Mouse (Mus musculus) hindbrain, embryonic 13.5 days (tissue): ENCODE measurements around the gene Rras. TPM values are rescaled to one million over a fixed set of nuclear protein-coding genes. Genes with fewer than 3 reads are reported as not detected.

Experiments
- ATAC-seq: fragments of 200-750 bp; cut with Nextera tagmentation; 2 replicates; pipeline ENCODE4 v1.8.0; 2017; ENCODE audit warnings: moderate TSS enrichment; ENCODE audit not compliant: low FRiP score
- H3K27ac ChIP-seq: fragments of 300-500 bp; sonication (generic); 2 replicates; pipeline ENCODE4 v1.5.1; 2015; ENCODE audit warnings: inconsistent platforms, mild to moderate bottlenecking, moderate library complexity
- H3K27me3 ChIP-seq: fragments of 300-500 bp; sonication (generic); 2 replicates; pipeline ENCODE4 v1.6.1; 2015; ENCODE audit warnings: mild to moderate bottlenecking, inconsistent platforms
- H3K36me3 ChIP-seq: fragments of 300-500 bp; sonication (generic); 2 replicates; pipeline ENCODE4 v1.6.1; 2015; ENCODE audit warnings: mild to moderate bottlenecking, inconsistent platforms
- H3K4me1 ChIP-seq: fragments of 300-500 bp; sonication (generic); replicated peaks from 2 replicates; pipeline ENCODE4 v1.6.1; 2015; ENCODE audit warnings: inconsistent platforms
- H3K4me2 ChIP-seq: fragments of 300-500 bp; sonication (generic); 2 replicates; pipeline ENCODE4 v1.6.1; 2015; ENCODE audit warnings: inconsistent platforms, mild to moderate bottlenecking, moderate library complexity
- H3K4me3 ChIP-seq: fragments of 300-500 bp; sonication (generic); 2 replicates; pipeline ENCODE4 v1.5.1; 2015; ENCODE audit warnings: mild to moderate bottlenecking, inconsistent platforms
- H3K9ac ChIP-seq: fragments of 300-500 bp; sonication (generic); 2 replicates; pipeline ENCODE4 v1.6.1; 2015; ENCODE audit warnings: mild to moderate bottlenecking, inconsistent platforms
- H3K9me3 ChIP-seq: fragments of 300-500 bp; sonication (generic); 2 replicates; pipeline ENCODE4 v1.6.1; 2016; ENCODE audit warnings: inconsistent platforms
- WGBS: fragments of 180-500 bp; shearing (Covaris S2); methylation state at CpG from one replicate; pipeline ENCODE4 v1.1.7; 2015; 5-methylcytosine and 5-hydroxymethylcytosine counted together
- polyA plus RNA-seq: library from polyadenylated mRNA; unstranded; fragments of >200 nt; fragmentation: Nextera tagmentation; extraction: Ambion mirVana; gene quantifications from 2 replicates; pipeline ENCODE4 v1.2.1, GENCODE M21; 2015

Gene Rras
- polyA plus RNA-seq, 1 experiment from 2014 or later: 15.4 TPM

DNA sequence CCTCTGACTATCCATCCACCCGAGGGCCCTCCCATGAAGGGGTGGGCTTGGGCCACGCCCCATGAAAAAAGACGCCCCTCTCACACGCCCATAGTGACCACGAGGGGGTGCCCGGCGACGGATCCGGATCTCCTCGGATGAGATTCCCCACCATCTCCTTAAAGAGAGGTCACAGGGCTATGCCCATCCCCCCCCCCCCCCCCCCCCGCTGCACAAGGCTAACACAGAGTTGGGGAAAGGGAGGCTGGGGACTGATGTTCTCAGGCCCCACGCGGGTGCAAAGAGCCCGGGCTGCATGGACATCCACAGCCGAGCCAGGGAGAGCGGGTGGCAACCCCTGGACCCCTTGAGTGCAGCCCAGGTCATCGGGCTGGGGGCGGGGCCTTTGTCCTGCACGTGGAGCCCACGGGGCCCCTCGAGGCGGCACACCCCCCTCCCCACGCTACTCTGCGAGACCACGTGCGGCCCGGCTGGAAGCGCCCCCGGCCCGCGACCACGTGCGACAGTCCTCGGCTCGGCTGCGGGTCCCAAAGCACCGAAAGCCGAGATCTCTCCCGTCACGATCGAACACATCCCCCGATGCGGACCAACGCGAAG lies 32.1 kb upstream of the Rras start:
- H3K4me3 ChIP-seq: peak overlapping the region; percentile 94
- H3K4me2 ChIP-seq: peak overlapping the region; percentile 73
- H3K9ac ChIP-seq: peak overlapping the region; percentile 98
- peaks cover 24% of the 10 kb centered on the region for H3K36me3 ChIP-seq
- WGBS: under 1% methylated on average over 44 of the region's 45 CpGs
- ATAC-seq: no peak; the same call in 1 of the 2 replicates
- H3K9me3 ChIP-seq: no peaks in the 10 kb centered on the region
- H3K4me1 ChIP-seq: peaks cover 48% of the 10 kb centered on the region
- H3K27me3 ChIP-seq: no peaks in the 10 kb centered on the region
- H3K27ac ChIP-seq: peak overlapping the region; percentile 97

DNA sequence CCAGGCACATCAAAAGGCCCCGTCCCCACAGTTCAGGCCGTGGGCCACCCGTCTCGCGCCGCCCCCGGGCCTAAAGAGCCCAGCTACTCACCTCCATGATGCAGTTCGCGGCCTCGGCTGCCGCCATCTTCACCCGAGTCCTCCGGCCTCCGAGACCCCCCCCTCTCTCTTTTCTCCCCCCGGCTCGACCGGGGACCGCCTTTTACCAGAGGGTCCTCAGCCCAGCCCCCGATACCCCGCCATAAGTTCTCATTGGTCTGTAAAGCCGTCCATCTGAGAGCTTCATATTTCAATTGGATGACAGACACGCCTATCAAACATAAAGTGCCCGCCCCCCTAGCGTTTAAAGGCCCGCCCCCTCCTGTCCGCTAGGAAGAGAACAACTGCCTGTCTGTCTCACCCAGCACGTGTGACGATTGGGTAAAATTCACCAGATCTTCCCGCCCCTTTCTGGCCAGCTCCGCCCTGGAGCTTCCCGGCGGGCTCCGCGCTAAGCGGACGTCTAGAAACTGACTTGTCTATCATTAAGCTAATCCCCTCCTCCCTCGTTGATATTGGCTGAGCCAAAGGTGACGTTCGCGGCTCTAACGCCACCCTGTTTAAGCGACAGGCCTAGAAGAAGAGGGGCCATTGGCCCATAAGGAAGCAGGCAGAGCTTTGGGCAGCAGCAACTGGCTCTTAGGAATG lies 31.4 kb upstream of the Rras start, which contains the start of gene Prmt1:
Gene Prmt1 (minus strand): TSS at position 377 of the 687 bp plus-strand sequence.
- peak; percentile 97 for ATAC-seq
- WGBS: under 1% methylated on average over 42 of the region's 42 CpGs
- peak within 1 kb of the TSS; percentile 94 for H3K4me3 ChIP-seq
- no peaks in the 10 kb centered on the region for H3K27me3 ChIP-seq
- H3K9ac ChIP-seq: peak within 1 kb of the TSS; percentile 98
- peak within 1 kb of the TSS; percentile 97 for H3K27ac ChIP-seq
- peaks cover 48% of the 10 kb centered on the region for H3K4me1 ChIP-seq
- H3K36me3 ChIP-seq: peaks cover 20% of the 10 kb centered on the region
- H3K9me3 ChIP-seq: no peaks in the 10 kb centered on the region
- H3K4me2 ChIP-seq: peak within 1 kb of the TSS; percentile 73

DNA sequence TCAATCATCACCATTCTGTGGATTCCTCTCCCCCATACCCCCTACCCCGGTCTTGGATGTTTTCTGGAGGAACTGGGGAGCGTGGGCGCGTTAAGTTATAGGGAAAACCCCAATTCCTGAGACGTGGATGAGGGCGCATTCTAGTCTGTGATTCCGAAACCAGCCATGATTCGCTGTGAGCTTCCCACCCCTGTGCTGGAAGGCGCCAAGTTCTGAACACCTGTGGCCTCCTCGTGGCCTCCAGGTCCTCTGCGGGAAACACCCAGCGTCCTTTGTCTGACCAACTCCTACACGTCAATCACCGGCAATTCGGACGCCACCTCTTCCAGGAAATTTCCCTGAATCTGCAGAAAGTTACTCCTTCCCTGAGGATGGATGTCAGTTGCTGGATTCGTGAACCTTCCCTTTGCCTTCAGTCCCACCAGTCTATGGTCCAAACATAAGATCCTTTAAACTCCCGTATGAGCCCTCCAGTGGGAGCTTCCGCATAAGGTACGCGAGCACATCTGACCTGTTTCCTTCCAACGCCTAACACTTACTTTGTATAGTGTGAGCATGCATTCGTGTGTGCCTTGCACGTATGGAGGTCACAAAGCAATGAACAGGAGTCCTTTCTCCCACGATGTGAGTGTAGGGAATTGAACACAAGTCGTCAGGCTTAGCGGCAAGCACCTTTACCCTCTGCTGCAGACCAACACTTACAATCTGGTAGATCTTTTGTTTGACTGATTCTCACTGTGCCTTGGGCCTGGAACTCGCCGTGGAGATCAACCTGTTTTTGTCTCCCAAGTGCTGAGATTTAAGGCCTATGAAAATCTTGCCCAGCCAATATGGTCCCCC lies 30.7 kb upstream of the Rras start:
- H3K36me3 ChIP-seq: peaks cover 18% of the 10 kb centered on the region
- peak overlapping the region; percentile 73 for H3K4me2 ChIP-seq
- H3K9me3 ChIP-seq: no peaks in the 10 kb centered on the region
- H3K4me3 ChIP-seq: peak overlapping the region; percentile 94
- no peaks in the 10 kb centered on the region for H3K27me3 ChIP-seq
- WGBS: under 1% methylated on average over 29 of the region's 29 CpGs
- no peak; the same call in 1 of the 2 replicates for ATAC-seq
- H3K27ac ChIP-seq: peak overlapping the region; percentile 93
- H3K9ac ChIP-seq: peak overlapping the region; percentile 80
- H3K4me1 ChIP-seq: peaks cover 48% of the 10 kb centered on the region

- 16% methylated on average over 10 of the region's 10 CpGs for WGBS
- Histone ChIP-seq H3K36me3 (peaks cover 36% of the 10 kb centered on the region), H3K4me1 (peaks cover 35% of the 10 kb centered on the region), H3K27ac (no peak overlapping the region), H3K27me3 (no peaks in the 10 kb centered on the region), H3K9me3 (no peaks in the 10 kb centered on the region), H3K4me3 (peak overlapping the region; percentile 63), H3K4me2 (peak overlapping the region; percentile 90), H3K9ac (peak overlapping the region; percentile 65)
- no peak for ATAC-seq
Measured at GRCm38 (mm10) chr7:44996672-44997071, 21.1 kb upstream of the Rras start.

GRCm38 (mm10) chr7:44997231-44997939 lies 20.4 kb upstream of the Rras start, which contains the start of gene Irf3:
Gene Irf3, plus strand, starts transcription at chr7:44997648.
- peak; percentile 88 for ATAC-seq
- peaks cover 35% of the 10 kb centered on the region for H3K4me1 ChIP-seq
- peak within 1 kb of the TSS; percentile 87 for H3K27ac ChIP-seq
- no peaks in the 10 kb centered on the region for H3K9me3 ChIP-seq
- H3K27me3 ChIP-seq: no peaks in the 10 kb centered on the region
- peak within 1 kb of the TSS; percentile 87 for H3K9ac ChIP-seq
- WGBS: under 1% methylated on average over 43 of the region's 43 CpGs
- H3K4me3 ChIP-seq: peak within 1 kb of the TSS; percentile 63
- peaks cover 38% of the 10 kb centered on the region for H3K36me3 ChIP-seq
- peak within 1 kb of the TSS; percentile 90 for H3K4me2 ChIP-seq

DNA sequence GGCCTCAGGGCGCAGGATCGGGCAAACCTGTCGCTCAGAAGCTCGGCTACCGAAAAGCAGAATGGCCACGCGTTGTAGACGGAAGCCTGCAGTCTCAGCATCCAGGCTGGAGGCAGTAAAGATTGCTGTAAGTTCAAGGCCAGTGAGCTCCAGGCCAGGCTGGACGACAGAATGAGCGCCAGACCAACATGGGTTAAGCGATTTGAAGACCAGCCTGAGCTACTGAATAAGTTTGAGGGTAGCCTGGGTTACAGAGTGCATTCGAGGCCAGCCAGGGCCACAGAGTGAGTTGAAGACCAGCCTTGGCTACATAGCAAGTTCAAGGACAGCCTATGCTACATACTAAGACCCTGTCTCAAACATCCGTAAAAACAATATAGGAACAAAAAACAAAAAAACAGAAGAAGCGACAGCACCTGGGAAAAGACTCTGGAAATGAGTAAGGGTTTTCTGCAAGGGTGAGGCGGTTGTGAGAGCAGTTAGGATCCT lies 19.8 kb upstream of the Rras start:
- H3K36me3 ChIP-seq: peaks cover 41% of the 10 kb centered on the region
- no peak; the same call in 1 of the 2 replicates for ATAC-seq
- H3K4me2 ChIP-seq: peak overlapping the region; percentile 90
- 3% methylated on average over 15 of the region's 15 CpGs for WGBS
- no peaks in the 10 kb centered on the region for H3K9me3 ChIP-seq
- H3K4me1 ChIP-seq: peaks cover 35% of the 10 kb centered on the region
- peak overlapping the region; percentile 87 for H3K9ac ChIP-seq
- no peaks in the 10 kb centered on the region for H3K27me3 ChIP-seq
- peak overlapping the region; percentile 63 for H3K4me3 ChIP-seq
- H3K27ac ChIP-seq: peak overlapping the region; percentile 87

- Histone ChIP-seq H3K9ac (peak within 1 kb of the TSS; percentile 87), H3K27me3 (no peaks in the 10 kb centered on the region), H3K36me3 (peaks cover 43% of the 10 kb centered on the region), H3K9me3 (no peaks in the 10 kb centered on the region), H3K27ac (peak within 1 kb of the TSS; percentile 87), H3K4me2 (peak within 1 kb of the TSS; percentile 90), H3K4me3 (peak within 1 kb of the TSS; percentile 63), H3K4me1 (peaks cover 35% of the 10 kb centered on the region)
- ATAC-seq: no peak
- 3% methylated on average over 18 of the region's 18 CpGs for WGBS
Measured at GRCm38 (mm10) chr7:44998501-44998955, 19.2 kb upstream of the Rras start, which contains the start of gene Bcl2l12. Gene Bcl2l12, minus strand, starts transcription at chr7:44998712.

- ATAC-seq: no peak
- Histone ChIP-seq H3K9me3 (no peaks in the 10 kb centered on the region), H3K4me3 (no peak overlapping the region), H3K9ac (no peak overlapping the region), H3K4me1 (peaks cover 35% of the 10 kb centered on the region), H3K4me2 (no peak overlapping the region), H3K27me3 (no peaks in the 10 kb centered on the region), H3K27ac (no peak overlapping the region), H3K36me3 (peaks cover 55% of the 10 kb centered on the region)
- 85% methylated on average over 11 of the region's 11 CpGs for WGBS
Measured at GRCm38 (mm10) chr7:44999753-45000152, 18.0 kb upstream of the Rras start.

DNA sequence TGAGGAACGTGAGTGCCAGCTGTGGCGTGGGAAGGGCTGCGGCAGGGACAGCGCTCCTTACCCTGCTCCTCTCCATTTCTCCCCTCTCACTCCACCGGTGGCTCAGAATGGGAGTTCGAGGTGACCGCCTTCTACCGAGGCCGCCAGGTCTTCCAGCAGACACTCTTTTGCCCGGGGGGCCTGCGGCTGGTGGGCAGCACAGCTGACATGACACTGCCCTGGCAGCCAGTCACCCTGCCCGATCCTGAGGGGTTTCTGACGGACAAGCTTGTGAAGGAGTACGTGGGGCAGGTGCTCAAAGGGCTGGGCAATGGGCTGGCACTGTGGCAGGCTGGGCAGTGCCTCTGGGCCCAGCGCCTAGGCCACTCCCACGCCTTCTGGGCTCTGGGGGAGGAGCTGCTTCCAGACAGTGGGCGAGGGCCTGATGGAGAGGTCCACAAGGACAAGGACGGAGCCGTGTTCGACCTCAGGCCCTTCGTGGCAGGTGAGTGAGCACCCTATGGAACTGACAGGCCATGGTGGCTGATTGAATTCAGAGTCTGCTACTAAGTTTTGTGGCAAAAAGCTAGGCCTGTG lies 17.1 kb upstream of the Rras start:
- no peaks in the 10 kb centered on the region for H3K9me3 ChIP-seq
- peaks cover 63% of the 10 kb centered on the region for H3K36me3 ChIP-seq
- WGBS: 87% methylated on average over 21 of the region's 21 CpGs
- H3K4me2 ChIP-seq: no peak overlapping the region
- H3K27ac ChIP-seq: no peak overlapping the region
- ATAC-seq: no peak
- H3K4me3 ChIP-seq: no peak overlapping the region
- no peak overlapping the region for H3K9ac ChIP-seq
- H3K27me3 ChIP-seq: no peaks in the 10 kb centered on the region
- H3K4me1 ChIP-seq: peaks cover 35% of the 10 kb centered on the region

- H3K9ac ChIP-seq: no peak overlapping the region
- H3K36me3 ChIP-seq: peaks cover 81% of the 10 kb centered on the region
- H3K4me3 ChIP-seq: no peak overlapping the region
- no peaks in the 10 kb centered on the region for H3K9me3 ChIP-seq
- no peaks in the 10 kb centered on the region for H3K27me3 ChIP-seq
- no peak overlapping the region for H3K4me2 ChIP-seq
- H3K27ac ChIP-seq: no peak overlapping the region
- ATAC-seq: no peak
- H3K4me1 ChIP-seq: peaks cover 23% of the 10 kb centered on the region
- 95% methylated on average over 7 of the region's 7 CpGs for WGBS
Measured at GRCm38 (mm10) chr7:45002440-45002839, 15.3 kb upstream of the Rras start.

- H3K27ac ChIP-seq: no peak overlapping the region
Measured at GRCm38 (mm10) chr7:45004546-45004945, 13.2 kb upstream of the Rras start.

More at GRCm38 (mm10) chr7:45004546-45004945, 13.2 kb upstream of the Rras start:
- H3K9ac ChIP-seq: no peak overlapping the region
- H3K4me1 ChIP-seq: peaks cover 5% of the 10 kb centered on the region
- H3K4me3 ChIP-seq: no peak overlapping the region
- H3K9me3 ChIP-seq: no peaks in the 10 kb centered on the region
- WGBS: 87% methylated on average over 3 of the region's 3 CpGs
- ATAC-seq: no peak
- no peak overlapping the region for H3K4me2 ChIP-seq
- H3K27me3 ChIP-seq: no peaks in the 10 kb centered on the region
- peaks cover 100% of the 10 kb centered on the region for H3K36me3 ChIP-seq
